Mouse (Mus musculus) heart, embryonic 14.5 days (tissue): ENCODE data around the gene Acr. TPM values are rescaled to one million over a fixed set of nuclear protein-coding genes. Genes with fewer than 3 reads are reported as not detected.

ENCODE experiments used
- ATAC-seq: fragments of 200-750 bp; cut with Nextera tagmentation; 2 replicates; pipeline ENCODE4 v1.8.0; 2017; ENCODE audit warnings: low read depth, moderate TSS enrichment; ENCODE audit not compliant: insufficient number of reproducible peaks, insufficient read depth, low FRiP score
- H3K27ac ChIP-seq, 2 experiments: fragments of 200-500 bp in 1 of 2; fragments of 300-500 bp in 1 of 2; sonication (generic) in 1 of 2; replicated peaks in 1 of 2; 2 replicates each; pipeline ENCODE4 v1.5.1; 2012 to 2014; ENCODE audit warnings: low read depth in 2 of 2, low read length in 2 of 2, control low read depth in 1 of 2, mild to moderate bottlenecking in 1 of 2, mixed read lengths in 1 of 2; ENCODE audit not compliant: control insufficient read depth in 1 of 2, insufficient read depth in 1 of 2
- H3K27me3 ChIP-seq: fragments of 300-500 bp; sonication (generic); 2 replicates; pipeline ENCODE4 v1.6.1; 2014; ENCODE audit warnings: mild to moderate bottlenecking, low read length, control low read depth; ENCODE audit not compliant: control insufficient read depth, insufficient read depth
- H3K36me3 ChIP-seq: fragments of 300-500 bp; sonication (generic); 2 replicates; pipeline ENCODE4 v1.6.1; 2014; ENCODE audit warnings: mild to moderate bottlenecking, control low read depth, low read length, mixed read lengths; ENCODE audit not compliant: control insufficient read depth, insufficient read depth
- H3K4me1 ChIP-seq, 2 experiments: fragments of 200-500 bp in 1 of 2; fragments of 300-500 bp in 1 of 2; sonication (generic) in 1 of 2; 2 replicates each; pipeline ENCODE4 v1.6.1; 2012 to 2014; ENCODE audit warnings: low read length in 2 of 2, control low read depth in 1 of 2, mixed read lengths in 1 of 2; ENCODE audit not compliant: control insufficient read depth in 2 of 2, insufficient read depth in 2 of 2
- H3K4me2 ChIP-seq: fragments of 300-500 bp; sonication (generic); 2 replicates; pipeline ENCODE4 v1.6.1; 2014; ENCODE audit warnings: mild to moderate bottlenecking, low read length
- H3K4me3 ChIP-seq, 2 experiments: fragments of 200-500 bp in 1 of 2; fragments of 300-500 bp in 1 of 2; sonication (generic) in 1 of 2; 2 replicates each; pipeline ENCODE4 v1.5.1; 2012 to 2014; ENCODE audit warnings: low read length in 2 of 2, mild to moderate bottlenecking in 2 of 2, control low read depth in 1 of 2, low read depth in 1 of 2, moderate library complexity in 1 of 2; ENCODE audit not compliant: control insufficient read depth in 1 of 2, insufficient read depth in 1 of 2
- H3K9ac ChIP-seq: fragments of 300-500 bp; sonication (generic); 2 replicates; pipeline ENCODE4 v1.6.1; 2014; ENCODE audit warnings: mild to moderate bottlenecking, low read length
- H3K9me3 ChIP-seq: fragments of 300-500 bp; sonication (generic); 2 replicates; pipeline ENCODE4 v1.6.1; 2016; ENCODE audit warnings: low read length, control low read depth; ENCODE audit not compliant: control insufficient read depth
- WGBS: fragments of 180-500 bp; shearing (Covaris S2); extraction: QIAGEN DNeasy Blood & Tissue Kit; methylation state at CpG from one replicate; pipeline ENCODE4 v1.1.7; 2014; 5-methylcytosine and 5-hydroxymethylcytosine counted together
- polyA plus RNA-seq: library from polyadenylated mRNA; unstranded; fragments of >200 nt; fragmentation: Nextera tagmentation; extraction: Ambion mirVana; gene quantifications from 2 replicates; pipeline ENCODE4 v1.2.1, GENCODE M21; 2014

Gene Acr
- polyA plus RNA-seq, 1 experiment from 2014 or later, result 0.39 TPM

DNA sequence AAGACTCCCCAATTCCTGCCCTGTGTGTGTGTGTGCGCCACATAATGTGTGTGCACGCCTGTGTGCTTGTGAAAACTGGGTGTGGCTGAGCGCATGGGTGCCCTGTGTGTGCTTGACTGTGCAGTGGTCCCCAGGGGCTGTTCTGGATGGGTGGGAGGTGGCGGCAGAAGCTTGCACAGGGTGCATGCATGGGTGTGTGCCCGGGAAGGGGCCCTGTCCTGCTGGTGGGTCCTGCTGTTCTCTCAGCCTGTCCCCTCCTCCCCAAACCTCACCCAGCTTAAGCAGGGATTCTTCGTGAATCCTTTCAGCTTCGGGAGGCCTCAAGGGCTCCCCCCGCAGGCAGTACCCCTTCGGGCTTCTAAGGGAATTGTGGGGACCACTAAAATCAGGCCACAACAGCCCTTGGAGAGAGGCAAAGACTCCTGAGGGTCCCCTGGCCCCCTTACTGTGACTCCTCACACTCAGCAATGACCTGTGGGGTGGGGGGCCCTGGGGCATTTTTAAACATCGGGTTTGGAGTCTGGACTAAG is 8.9 kb upstream of the Acr start:
- Histone ChIP-seq H3K4me2 (no peak overlapping the region), H3K27me3 (peaks cover 46% of the 10 kb centered on the region), H3K4me3 (no peak overlapping the region), H3K4me1 (peaks cover 0 to 19% of the 10 kb centered on the region in 2 experiments; a peak in 3 of 4 replicates), H3K9me3 (no peaks in the 10 kb centered on the region), H3K36me3 (no peaks in the 10 kb centered on the region; the same call in 1 of the 2 replicates), H3K27ac (no peak overlapping the region), H3K9ac (no peak overlapping the region)
- 47% methylated on average over 10 of the region's 10 CpGs for WGBS
- ATAC-seq, result no peak

GRCm38 (mm10) chr15:89572147-89572546 is 4.0 kb downstream of the Acr start:
- Histone ChIP-seq H3K4me3 (no peak overlapping the region), H3K36me3 (no peaks in the 10 kb centered on the region), H3K9me3 (no peaks in the 10 kb centered on the region), H3K4me1 (no peaks in the 10 kb centered on the region), H3K27ac (no peak overlapping the region), H3K9ac (no peak overlapping the region), H3K4me2 (no peak overlapping the region), H3K27me3 (no peaks in the 10 kb centered on the region)
- WGBS, result 50% methylated on average over 8 of the region's 8 CpGs
- no peak for ATAC-seq

DNA sequence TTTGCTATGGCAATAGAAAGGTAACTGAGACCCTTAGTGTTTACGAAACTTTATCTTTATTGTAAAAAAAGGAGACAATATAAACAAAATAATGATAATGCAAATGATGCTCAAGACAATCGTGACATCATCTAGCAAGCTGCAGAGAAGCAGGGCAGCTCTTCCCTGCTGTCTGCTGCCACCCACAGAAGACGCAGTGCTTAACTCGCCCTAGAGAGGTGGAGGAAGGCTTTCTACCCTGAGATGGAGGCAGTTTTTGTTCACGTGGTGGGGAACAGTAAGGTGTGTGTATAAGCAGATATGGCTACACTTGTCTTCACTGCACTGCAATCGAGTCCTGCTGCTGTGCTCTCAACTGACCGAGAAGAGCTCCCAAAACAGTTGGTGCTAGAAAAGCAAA is 14.4 kb downstream of the Acr start:
- Histone ChIP-seq H3K4me1 (no peaks in the 10 kb centered on the region), H3K4me2 (no peak overlapping the region), H3K4me3 (no peak overlapping the region), H3K9ac (no peak overlapping the region), H3K27me3 (no peaks in the 10 kb centered on the region), H3K36me3 (0 out of 2 replicates have a peak, but pooled peaks cover 6% of the 10 kb centered on the region), H3K9me3 (no peaks in the 10 kb centered on the region), H3K27ac (no peak overlapping the region)
- no peak for ATAC-seq
- WGBS, result 79% methylated on average over 7 of the region's 7 CpGs

DNA sequence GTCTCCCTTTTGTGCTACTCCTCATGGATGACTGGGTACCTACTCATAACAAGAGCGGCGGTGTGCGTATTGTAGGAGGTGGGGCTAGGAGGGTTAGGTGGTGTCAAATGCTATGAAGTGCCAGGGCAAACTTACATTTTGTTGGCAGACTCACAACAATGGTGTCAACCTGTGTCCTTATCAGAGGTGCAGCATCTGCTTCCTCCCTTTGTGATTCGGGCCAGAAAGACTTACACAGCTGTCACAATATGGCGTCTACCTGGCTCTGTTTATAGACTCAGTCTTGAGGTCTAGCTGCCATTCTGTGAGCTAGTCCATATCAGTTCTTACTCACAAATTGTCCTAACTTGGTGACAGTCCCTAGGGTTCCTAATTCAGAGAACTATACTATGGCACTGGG is 17.0 kb downstream of the Acr start:
- Histone ChIP-seq H3K9ac (no peak overlapping the region), H3K4me1 (no peaks in the 10 kb centered on the region), H3K27ac (no peak overlapping the region), H3K4me2 (no peak overlapping the region), H3K36me3 (peaks cover 11% of the 10 kb centered on the region; the same call in 1 of the 2 replicates), H3K27me3 (no peaks in the 10 kb centered on the region), H3K9me3 (no peaks in the 10 kb centered on the region), H3K4me3 (no peak overlapping the region)
- no peak for ATAC-seq
- WGBS, result 75% methylated on average over 5 of the region's 5 CpGs

DNA sequence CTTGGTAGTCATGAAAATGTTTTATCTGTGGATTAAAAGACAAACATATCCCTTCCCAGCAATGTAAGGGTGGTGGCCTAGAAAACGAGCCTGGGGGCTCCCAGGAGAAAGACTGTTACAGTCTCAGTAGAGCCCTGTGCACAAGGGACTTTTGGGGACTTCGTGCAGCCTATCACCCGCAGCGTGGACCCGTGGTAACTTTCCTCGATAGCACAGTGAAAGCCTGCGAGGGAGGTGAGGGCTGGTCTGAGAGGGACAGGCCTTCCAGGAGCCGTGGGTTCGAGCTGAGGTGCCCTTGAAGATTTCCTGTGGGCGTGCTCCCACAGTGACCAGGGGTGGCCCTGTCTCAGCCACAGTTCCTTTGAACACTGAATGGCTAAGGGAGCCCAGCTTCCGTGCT is 17.5 kb downstream of the Acr start:
- H3K9ac ChIP-seq, result no peak overlapping the region
- no peaks in the 10 kb centered on the region for H3K27me3 ChIP-seq
- peaks cover 11% of the 10 kb centered on the region; the same call in 1 of the 2 replicates for H3K36me3 ChIP-seq
- H3K27ac ChIP-seq, result no peak overlapping the region
- 86% methylated on average over 11 of the region's 11 CpGs for WGBS
- H3K4me3 ChIP-seq, result no peak overlapping the region
- no peak for ATAC-seq
- H3K4me1 ChIP-seq, result no peaks in the 10 kb centered on the region; a peak in 1 of 4 replicates
- H3K4me2 ChIP-seq, result no peak overlapping the region
- H3K9me3 ChIP-seq, result no peaks in the 10 kb centered on the region

DNA sequence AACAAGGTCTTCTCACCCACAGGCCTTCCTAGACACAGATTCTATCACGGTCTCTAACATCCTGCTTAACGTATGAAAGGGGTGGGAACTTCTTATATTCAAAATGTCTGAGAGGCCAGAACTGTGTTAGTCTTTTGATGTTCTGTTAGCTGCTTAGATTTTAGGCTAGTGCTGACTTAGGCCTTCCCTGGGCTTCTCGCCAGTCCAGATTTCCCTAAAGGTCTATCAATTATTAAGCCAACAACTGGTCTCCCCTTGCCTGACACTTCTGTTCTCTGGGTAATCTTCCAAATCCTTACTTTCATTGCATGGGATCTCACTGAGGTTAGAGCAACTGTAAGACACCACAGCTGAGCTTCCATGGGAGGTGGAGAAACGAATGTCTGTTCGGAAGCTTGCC is 21.0 kb downstream of the Acr start:
- ATAC-seq, result no peak
- H3K4me2 ChIP-seq, result no peak overlapping the region
- H3K27me3 ChIP-seq, result no peaks in the 10 kb centered on the region
- peaks cover 3 to 6% of the 10 kb centered on the region in 2 experiments; a peak in 3 of 4 replicates for H3K4me1 ChIP-seq
- 80% methylated on average over 5 of the region's 5 CpGs for WGBS
- H3K27ac ChIP-seq, result no peak overlapping the region
- no peak overlapping the region for H3K4me3 ChIP-seq
- peaks cover 7% of the 10 kb centered on the region; the same call in 1 of the 2 replicates for H3K36me3 ChIP-seq
- no peaks in the 10 kb centered on the region for H3K9me3 ChIP-seq
- no peak overlapping the region for H3K9ac ChIP-seq

GRCm38 (mm10) chr15:89591317-89591716 is 23.2 kb downstream of the Acr start:
- Histone ChIP-seq H3K4me2 (peak overlapping the region; percentile 91), H3K36me3 (peaks cover 7% of the 10 kb centered on the region; the same call in 1 of the 2 replicates), H3K4me1 (peaks cover 3 to 6% of the 10 kb centered on the region in 2 experiments; a peak in 3 of 4 replicates), H3K27ac (no peak overlapping the region), H3K27me3 (no peaks in the 10 kb centered on the region), H3K9me3 (no peaks in the 10 kb centered on the region), H3K9ac (peak overlapping the region; percentile 78), H3K4me3 (peak overlapping the region; percentile 59 to 87)
- WGBS, result 4% methylated on average over 30 of the region's 30 CpGs
- ATAC-seq, result peak; percentile 11; the same call in 1 of the 2 replicates
